Mouse (Mus musculus): ENCODE measurements around the gene Pycard. TPM values are rescaled to one million over a fixed set of nuclear protein-coding genes. Genes with fewer than 3 reads are reported as not detected.

Pycard gene
- polyA plus RNA-seq (2014; fragmentation: Illumina TruSeq; extraction: RNeasy Lipid Tissue Mini Kit (QIAGEN cat#74804)), result 5.3 TPM

GRCm38 (mm10) chr7:127993341-127993977 lies at the start of gene Pycard:
Gene Pycard (minus strand): TSS chr7:127993867.

GRCm38 (mm10) chr7:128003688-128004087 lies 10.0 kb upstream of the Pycard start, which contains the start of gene Trim72:
Gene Trim72 (plus strand): TSS chr7:128003949.

GRCm38 (mm10) chr7:127967004-127967921 lies 26.4 kb downstream of the Pycard start, which contains the start of gene Fus:
Gene Fus (plus strand): TSS chr7:127967457.

GRCm38 (mm10) chr7:127946470-127947023 lies 47.1 kb downstream of the Pycard start, which contains the start of gene Prss36:
Gene Prss36 (minus strand): TSS chr7:127946725.

Other genes with a start within 250 kb of the Pycard start
- gene Fbxl19, start 249.3 kb downstream of the Pycard start, polyA plus RNA-seq (2014; fragmentation: Illumina TruSeq; extraction: RNeasy Lipid Tissue Mini Kit (QIAGEN cat#74804)), result 0.66 TPM
- 2.7 TPM for gene Orai3, start 224.1 kb downstream of the Pycard start, polyA plus RNA-seq (2014; fragmentation: Illumina TruSeq; extraction: RNeasy Lipid Tissue Mini Kit (QIAGEN cat#74804))
- 6.6 TPM for gene Setd1a, start 217.2 kb downstream of the Pycard start, polyA plus RNA-seq (2014; fragmentation: Illumina TruSeq; extraction: RNeasy Lipid Tissue Mini Kit (QIAGEN cat#74804))
- not detected for gene Gm49388, start 208.3 kb downstream of the Pycard start, polyA plus RNA-seq (2014; fragmentation: Illumina TruSeq; extraction: RNeasy Lipid Tissue Mini Kit (QIAGEN cat#74804))
- 8.1 TPM for gene Hsd3b7, start 193.3 kb downstream of the Pycard start, polyA plus RNA-seq (2014; fragmentation: Illumina TruSeq; extraction: RNeasy Lipid Tissue Mini Kit (QIAGEN cat#74804))
- gene Stx4a, start 169.6 kb downstream of the Pycard start, polyA plus RNA-seq (2014; fragmentation: Illumina TruSeq; extraction: RNeasy Lipid Tissue Mini Kit (QIAGEN cat#74804)), result 12.8 TPM
- 1.1 TPM for gene Stx1b, start 169.3 kb downstream of the Pycard start, polyA plus RNA-seq (2014; fragmentation: Illumina TruSeq; extraction: RNeasy Lipid Tissue Mini Kit (QIAGEN cat#74804))
- 9.1 TPM for gene Zfp646, start 117.6 kb downstream of the Pycard start, polyA plus RNA-seq (2014; fragmentation: Illumina TruSeq; extraction: RNeasy Lipid Tissue Mini Kit (QIAGEN cat#74804))
- gene Zfp668, start 117.0 kb downstream of the Pycard start, polyA plus RNA-seq (2014; fragmentation: Illumina TruSeq; extraction: RNeasy Lipid Tissue Mini Kit (QIAGEN cat#74804)), result 4.3 TPM
- gene Prss53, start 102.9 kb downstream of the Pycard start, polyA plus RNA-seq (2014; fragmentation: Illumina TruSeq; extraction: RNeasy Lipid Tissue Mini Kit (QIAGEN cat#74804)), result not detected
- gene Gm21974, start 98.4 kb downstream of the Pycard start, polyA plus RNA-seq (2014; fragmentation: Illumina TruSeq; extraction: RNeasy Lipid Tissue Mini Kit (QIAGEN cat#74804)), result not detected
- 68.1 TPM for gene Vkorc1, start 98.2 kb downstream of the Pycard start, polyA plus RNA-seq (2014; fragmentation: Illumina TruSeq; extraction: RNeasy Lipid Tissue Mini Kit (QIAGEN cat#74804))
- 3.2 TPM for gene Bckdk, start 89.8 kb downstream of the Pycard start, polyA plus RNA-seq (2014; fragmentation: Illumina TruSeq; extraction: RNeasy Lipid Tissue Mini Kit (QIAGEN cat#74804))
- gene Kat8, start 81.4 kb downstream of the Pycard start, polyA plus RNA-seq (2014; fragmentation: Illumina TruSeq; extraction: RNeasy Lipid Tissue Mini Kit (QIAGEN cat#74804)), result 7.5 TPM
- not detected for gene Prss8, start 63.8 kb downstream of the Pycard start, polyA plus RNA-seq (2014; fragmentation: Illumina TruSeq; extraction: RNeasy Lipid Tissue Mini Kit (QIAGEN cat#74804))
- not detected for gene Prss36, start 47.1 kb downstream of the Pycard start, polyA plus RNA-seq (2014; fragmentation: Illumina TruSeq; extraction: RNeasy Lipid Tissue Mini Kit (QIAGEN cat#74804))
- 903 TPM for gene Fus, start 26.4 kb downstream of the Pycard start, polyA plus RNA-seq (2014; fragmentation: Illumina TruSeq; extraction: RNeasy Lipid Tissue Mini Kit (QIAGEN cat#74804))
- not detected for gene Trim72, start 10.1 kb upstream of the Pycard start, polyA plus RNA-seq (2014; fragmentation: Illumina TruSeq; extraction: RNeasy Lipid Tissue Mini Kit (QIAGEN cat#74804))
- gene Itgam, start 68.8 kb upstream of the Pycard start, polyA plus RNA-seq (2014; fragmentation: Illumina TruSeq; extraction: RNeasy Lipid Tissue Mini Kit (QIAGEN cat#74804)), result 5.8 TPM
- gene Gm49368, start 68.8 kb upstream of the Pycard start, polyA plus RNA-seq (2014; fragmentation: Illumina TruSeq; extraction: RNeasy Lipid Tissue Mini Kit (QIAGEN cat#74804)), result not detected
- gene Itgax, start 135.7 kb upstream of the Pycard start, polyA plus RNA-seq (2014; fragmentation: Illumina TruSeq; extraction: RNeasy Lipid Tissue Mini Kit (QIAGEN cat#74804)), result 5.0 TPM
- not detected for gene Itgad, start 160.5 kb upstream of the Pycard start, polyA plus RNA-seq (2014; fragmentation: Illumina TruSeq; extraction: RNeasy Lipid Tissue Mini Kit (QIAGEN cat#74804))
- not detected for gene Cox6a2, start 212.5 kb upstream of the Pycard start, polyA plus RNA-seq (2014; fragmentation: Illumina TruSeq; extraction: RNeasy Lipid Tissue Mini Kit (QIAGEN cat#74804))
- gene Armc5, start 243.5 kb upstream of the Pycard start, polyA plus RNA-seq (2014; fragmentation: Illumina TruSeq; extraction: RNeasy Lipid Tissue Mini Kit (QIAGEN cat#74804)), result 0.26 TPM
- 7.0 TPM for gene 9130023H24Rik, start 244.2 kb upstream of the Pycard start, polyA plus RNA-seq (2014; fragmentation: Illumina TruSeq; extraction: RNeasy Lipid Tissue Mini Kit (QIAGEN cat#74804))

All from ovary, adult 10 weeks (tissue).